Mouse (Mus musculus): ENCODE results near the gene Jsrp1. TPM values are rescaled to one million over a fixed set of nuclear protein-coding genes. Genes with fewer than 3 reads are reported as not detected.

Jsrp1 gene
- total and polyA plus RNA-seq, 2 experiments from 2014 or later, result 1.4 TPM; not detected in 1

DNA sequence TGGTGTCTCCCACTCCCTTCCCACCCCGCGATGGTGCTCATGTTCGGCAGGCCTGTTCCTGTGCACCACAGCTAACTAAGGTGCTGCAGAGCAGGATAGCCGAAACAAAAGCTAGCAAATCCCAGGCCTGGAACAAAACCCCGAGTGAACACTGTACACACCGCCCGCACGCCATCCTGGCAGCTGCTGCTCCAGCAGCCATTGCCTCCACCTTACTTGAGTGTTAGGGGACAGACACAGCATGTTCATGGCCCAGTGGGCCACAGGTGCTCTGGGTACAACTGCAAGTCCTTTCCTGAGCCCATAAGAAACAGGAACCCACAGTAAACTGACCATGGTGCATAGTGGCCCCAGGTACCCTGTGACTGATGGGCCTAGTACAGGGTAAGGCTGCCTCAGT is 18.5 kb downstream of the Jsrp1 start:
- 84% methylated on average over 8 of the region's 8 CpGs for WGBS

DNA sequence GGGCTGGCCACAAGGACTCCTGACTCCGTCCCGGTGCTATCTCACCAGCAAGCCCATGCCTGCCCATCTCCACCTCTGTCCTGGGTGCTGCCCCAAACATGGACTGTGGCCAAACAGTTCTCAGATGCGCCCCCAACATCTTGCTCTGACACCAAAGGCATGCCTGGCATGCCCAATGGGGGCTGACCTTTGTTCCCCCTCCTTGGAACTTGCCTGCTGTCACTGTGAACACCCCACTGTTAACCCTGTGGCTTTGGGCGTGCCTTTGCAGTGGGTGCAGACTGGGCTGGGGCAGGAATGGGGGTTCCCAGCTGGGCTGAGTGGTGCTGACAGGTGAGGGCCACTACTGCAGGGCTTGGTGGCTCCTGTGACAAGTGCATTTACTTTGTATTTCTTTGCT is 19.5 kb downstream of the Jsrp1 start:
- Histone ChIP-seq H3K27me3 (ENCODE audit: insufficient read depth, low read length) (no peaks in the 10 kb centered on the region), H3K4me1 (ENCODE audit: insufficient read depth, low read length) (peaks cover 6% of the 10 kb centered on the region), H3K4me2 (ENCODE audit: low read depth, low read length) (no peak overlapping the region), H3K27ac (no peak overlapping the region), H3K9me3 (ENCODE audit: low read length) (no peaks in the 10 kb centered on the region), H3K4me3 (ENCODE audit: low read length) (no peak overlapping the region), H3K9ac (replicated peaks; ENCODE audit: low read length) (no peak overlapping the region), H3K36me3 (ENCODE audit: insufficient read depth, low read length) (peaks cover 43% of the 10 kb centered on the region)
- DNase-seq (ENCODE audit: low spot score), result no peak
- WGBS, result 84% methylated on average over 4 of the region's 4 CpGs
- ATAC-seq, result no peak
- TF ChIP-seq CTCF (IDR thresholded peaks at IDR 0.05; ENCODE audit: low read depth), result no peak

More for the DNA sequence above, 18.5 kb downstream of the Jsrp1 start:
- Histone ChIP-seq H3K4me3 (ENCODE audit: low read length) (no peak overlapping the region), H3K4me2 (ENCODE audit: low read depth, low read length) (no peak overlapping the region), H3K9me3 (ENCODE audit: low read length) (no peaks in the 10 kb centered on the region), H3K4me1 (ENCODE audit: insufficient read depth, low read length) (peaks cover 11% of the 10 kb centered on the region), H3K36me3 (ENCODE audit: insufficient read depth, low read length) (peaks cover 36% of the 10 kb centered on the region), H3K9ac (replicated peaks; ENCODE audit: low read length) (no peak overlapping the region; the same call in 1 of the 2 replicates), H3K27me3 (ENCODE audit: insufficient read depth, low read length) (no peaks in the 10 kb centered on the region), H3K27ac (no peak overlapping the region)
- no peak for TF ChIP-seq CTCF (IDR thresholded peaks at IDR 0.05; ENCODE audit: low read depth)
- DNase-seq (ENCODE audit: low spot score) (no peak), ATAC-seq (no peak)

DNA sequence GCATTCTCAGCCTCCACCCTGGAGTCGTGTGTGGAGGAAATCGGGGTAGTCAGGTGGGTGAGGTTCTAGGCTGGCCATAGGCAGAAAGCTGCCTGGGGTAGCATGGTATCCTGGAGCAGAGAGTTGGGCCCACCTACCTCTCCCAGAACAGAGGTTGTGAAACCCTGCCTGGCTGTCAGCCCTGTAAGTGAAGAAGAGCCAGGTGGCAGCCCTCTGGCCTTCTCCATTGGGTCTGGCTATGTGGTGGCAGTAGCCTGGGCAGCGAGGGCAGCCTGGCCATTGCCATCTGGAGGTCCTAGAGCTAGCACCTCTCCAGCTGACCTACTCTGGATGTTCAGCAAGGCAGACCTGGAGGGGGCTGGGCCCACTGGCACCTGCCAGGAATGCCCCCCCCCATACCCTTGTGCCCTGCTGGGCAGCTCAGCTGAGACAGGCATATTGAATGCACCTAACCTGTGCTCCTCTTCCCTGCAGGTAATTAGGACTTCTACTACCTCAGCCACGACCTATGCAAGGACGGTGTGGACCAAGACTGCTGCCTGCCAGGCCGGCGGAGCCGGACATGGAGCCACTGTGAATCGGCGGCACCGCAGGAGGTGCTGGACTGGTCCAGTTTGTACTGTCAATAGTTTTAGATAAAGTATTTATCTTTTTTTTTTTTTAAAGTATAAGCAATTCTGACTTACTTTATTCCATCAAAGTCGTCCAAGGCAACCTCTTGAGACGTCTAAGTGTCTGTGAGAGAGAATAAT is 20.1 kb downstream of the Jsrp1 start:
- 88% methylated on average over 13 of the region's 13 CpGs for WGBS
- peak overlapping the region; percentile 41; the same call in 1 of the 2 replicates for H3K27ac ChIP-seq

DNA sequence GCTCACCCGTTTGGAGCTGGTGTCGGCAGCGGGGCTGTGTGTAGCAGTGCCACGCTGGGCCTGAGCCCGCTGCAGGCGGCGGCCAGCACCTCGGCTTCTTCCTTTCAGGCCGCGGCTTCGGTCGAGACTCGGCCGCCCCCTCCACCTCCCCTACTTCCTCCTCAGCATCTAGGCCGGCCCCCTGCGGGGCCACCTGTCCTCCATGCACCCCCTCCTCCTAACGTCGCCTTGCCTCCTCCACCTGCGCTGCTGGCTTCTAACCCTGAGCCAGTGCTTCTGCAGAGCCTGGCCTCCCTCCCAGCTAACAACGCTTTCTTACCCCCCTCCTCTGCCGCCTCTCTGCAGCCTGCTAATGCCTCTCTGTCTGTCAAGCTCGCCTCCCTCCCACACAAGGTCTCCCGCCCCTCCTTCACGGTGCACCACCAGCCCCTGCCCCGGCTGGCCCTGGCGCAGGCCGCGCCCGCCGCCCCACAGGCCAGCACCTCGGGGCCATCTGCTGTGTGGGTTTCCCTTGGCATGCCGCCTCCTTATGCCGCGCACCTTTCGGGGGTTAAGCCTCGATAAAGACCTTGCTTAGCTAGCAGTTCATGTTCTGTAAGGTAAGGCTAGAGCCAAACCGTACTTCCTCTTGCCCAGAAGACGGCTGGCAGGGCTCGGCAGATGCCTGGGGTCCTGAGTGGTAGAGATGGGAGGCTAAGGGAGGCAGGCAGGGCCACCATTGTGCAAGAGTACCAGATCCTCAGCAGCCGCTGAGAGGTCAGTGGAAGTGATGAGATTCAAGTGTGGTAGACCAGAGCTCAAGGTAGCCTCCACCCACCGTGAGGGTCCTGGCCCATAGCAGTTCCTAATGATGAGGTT is 20.9 kb downstream of the Jsrp1 start:
- Histone ChIP-seq H3K9me3 (ENCODE audit: low read length) (no peaks in the 10 kb centered on the region), H3K9ac (replicated peaks; ENCODE audit: low read length) (no peak overlapping the region), H3K4me2 (ENCODE audit: low read depth, low read length) (no peak overlapping the region), H3K4me1 (ENCODE audit: insufficient read depth, low read length) (peaks cover 6% of the 10 kb centered on the region), H3K4me3 (ENCODE audit: low read length) (no peak overlapping the region), H3K36me3 (ENCODE audit: insufficient read depth, low read length) (peaks cover 56% of the 10 kb centered on the region), H3K27ac (peak overlapping the region; percentile 41), H3K27me3 (ENCODE audit: insufficient read depth, low read length) (no peaks in the 10 kb centered on the region)
- no peak for TF ChIP-seq CTCF (IDR thresholded peaks at IDR 0.05; ENCODE audit: low read depth)
- WGBS, result 64% methylated on average over 40 of the region's 41 CpGs
- peak; percentile 40 for DNase-seq (ENCODE audit: low spot score)
- peak; percentile 31 for ATAC-seq

More for the DNA sequence above, 20.1 kb downstream of the Jsrp1 start:
- H3K4me1 ChIP-seq (ENCODE audit: insufficient read depth, low read length), result peaks cover 6% of the 10 kb centered on the region
- DNase-seq (ENCODE audit: low spot score) (no peak), ATAC-seq (no peak)
- H3K4me2 ChIP-seq (ENCODE audit: low read depth, low read length), result no peak overlapping the region
- H3K4me3 ChIP-seq (ENCODE audit: low read length), result no peak overlapping the region
- peaks cover 49% of the 10 kb centered on the region for H3K36me3 ChIP-seq (ENCODE audit: insufficient read depth, low read length)
- no peaks in the 10 kb centered on the region for H3K27me3 ChIP-seq (ENCODE audit: insufficient read depth, low read length)
- no peak overlapping the region for H3K9ac ChIP-seq (replicated peaks; ENCODE audit: low read length)
- no peak for TF ChIP-seq CTCF (IDR thresholded peaks at IDR 0.05; ENCODE audit: low read depth)
- H3K9me3 ChIP-seq (ENCODE audit: low read length), result no peaks in the 10 kb centered on the region

DNA sequence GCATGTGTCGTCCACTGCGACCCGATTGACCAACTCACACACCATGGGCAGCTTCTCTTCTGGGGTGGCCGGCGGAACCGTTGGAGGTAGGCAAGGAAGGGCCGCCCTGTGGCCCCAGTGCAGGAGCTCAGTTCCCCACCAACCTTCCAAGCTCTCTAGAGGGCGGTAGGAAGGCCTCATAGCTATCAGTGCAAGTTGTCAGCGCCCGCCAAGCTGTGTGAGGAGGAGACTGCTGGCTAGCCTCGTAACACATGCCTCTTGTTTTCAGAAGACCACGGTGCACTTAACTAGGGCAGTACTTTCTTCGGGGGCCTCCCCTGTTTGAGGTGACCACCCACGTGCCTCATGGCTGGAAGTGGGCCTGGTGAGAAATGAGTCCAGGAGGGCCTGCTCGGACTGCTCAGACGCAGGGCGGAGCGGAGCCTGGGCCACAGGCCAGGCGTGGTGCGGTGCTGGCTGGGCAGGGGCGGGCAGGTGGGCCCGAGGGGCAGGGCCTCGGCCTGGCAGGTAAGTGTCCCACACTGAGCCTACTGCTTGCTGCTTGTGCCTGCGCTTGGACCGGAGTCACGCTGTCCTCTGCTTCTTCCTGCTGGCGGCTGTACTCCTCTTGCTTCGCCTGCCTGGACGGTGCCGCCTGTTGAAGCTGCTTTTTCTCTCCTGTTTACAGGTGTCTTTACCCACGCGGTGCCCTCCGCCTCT is 21.7 kb downstream of the Jsrp1 start:
- no peak for ATAC-seq
- TF ChIP-seq CTCF (IDR thresholded peaks at IDR 0.05; ENCODE audit: low read depth), result no peak
- H3K36me3 ChIP-seq (ENCODE audit: insufficient read depth, low read length), result peaks cover 64% of the 10 kb centered on the region
- no peak overlapping the region for H3K4me2 ChIP-seq (ENCODE audit: low read depth, low read length)
- no peak overlapping the region for H3K9ac ChIP-seq (replicated peaks; ENCODE audit: low read length)
- WGBS, result 79% methylated on average over 33 of the region's 33 CpGs
- H3K9me3 ChIP-seq (ENCODE audit: low read length), result no peaks in the 10 kb centered on the region
- no peak for DNase-seq (ENCODE audit: low spot score)
- peaks cover under 1% of the 10 kb centered on the region for H3K4me1 ChIP-seq (ENCODE audit: insufficient read depth, low read length)
- H3K4me3 ChIP-seq (ENCODE audit: low read length), result no peak overlapping the region
- H3K27ac ChIP-seq, result peak overlapping the region; percentile 41
- H3K27me3 ChIP-seq (ENCODE audit: insufficient read depth, low read length), result no peaks in the 10 kb centered on the region

DNA sequence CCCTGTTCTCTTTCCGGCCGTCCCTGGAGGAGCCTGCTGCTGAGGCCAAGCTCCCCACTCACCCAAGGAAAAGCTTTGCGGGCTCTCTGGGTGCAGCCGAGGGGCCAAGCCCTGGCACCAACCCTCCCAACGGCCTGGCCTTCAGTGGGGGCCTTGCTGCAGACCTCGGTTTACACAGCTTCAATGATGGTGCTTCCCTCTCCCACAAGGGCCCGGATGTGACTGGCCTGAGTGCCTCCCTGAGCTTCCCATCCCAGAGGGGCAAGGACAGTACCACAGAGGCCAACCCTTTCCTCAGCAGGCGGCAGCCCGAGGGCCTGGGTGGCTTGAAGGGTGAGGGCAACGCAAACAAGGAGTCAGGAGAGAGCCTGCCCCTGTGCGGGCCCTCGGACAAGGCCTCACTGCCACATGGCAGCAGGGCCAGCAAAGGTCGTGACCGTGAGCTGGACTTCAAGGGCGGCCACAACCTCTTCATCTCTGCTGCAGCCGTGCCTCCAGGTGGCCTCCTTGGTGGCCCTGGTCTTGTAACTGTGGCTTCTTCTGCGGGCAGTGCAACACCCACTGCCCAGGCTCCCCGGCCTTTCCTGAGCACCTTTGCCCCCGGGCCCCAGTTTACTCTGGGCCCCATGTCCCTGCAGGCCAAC is 22.4 kb downstream of the Jsrp1 start:
- no peak for ATAC-seq
- WGBS, result 91% methylated on average over 19 of the region's 19 CpGs
- no peaks in the 10 kb centered on the region for H3K9me3 ChIP-seq (ENCODE audit: low read length)

More for the DNA sequence above, 22.4 kb downstream of the Jsrp1 start:
- no peaks in the 10 kb centered on the region for H3K4me1 ChIP-seq (ENCODE audit: insufficient read depth, low read length)
- TF ChIP-seq CTCF (IDR thresholded peaks at IDR 0.05; ENCODE audit: low read depth), result no peak
- DNase-seq (ENCODE audit: low spot score), result no peak
- H3K27ac ChIP-seq, result no peak overlapping the region
- H3K27me3 ChIP-seq (ENCODE audit: insufficient read depth, low read length), result no peaks in the 10 kb centered on the region
- H3K9ac ChIP-seq (replicated peaks; ENCODE audit: low read length), result no peak overlapping the region
- no peak overlapping the region for H3K4me3 ChIP-seq (ENCODE audit: low read length)
- H3K4me2 ChIP-seq (ENCODE audit: low read depth, low read length), result no peak overlapping the region
- H3K36me3 ChIP-seq (ENCODE audit: insufficient read depth, low read length), result peaks cover 71% of the 10 kb centered on the region
